Mouse (Mus musculus) CH12.LX (cell line): Measurements from ENCODE around the gene Tmem229b.

Source experiments
- CHD2 ChIP-seq: IDR thresholded peaks from 2 replicates; pipeline ENCODE4 v1.6.1; 2011; ENCODE audit warnings: low read length, improper control_type of control experiment
- CTCF ChIP-seq, 2 experiments: IDR thresholded peaks in 1 of 2; conservative IDR thresholded peaks in 1 of 2; 2 replicates each; pipeline ENCODE4 v1.5.1; 2011 to 2012; ENCODE audit warnings: low read depth in 2 of 2, low read length in 2 of 2, improper control_type of control experiment in 1 of 2, inconsistent platforms in 1 of 2, mild to moderate bottlenecking in 1 of 2, moderate library complexity in 1 of 2
- EP300 ChIP-seq: IDR thresholded peaks from 2 replicates; pipeline ENCODE4 v1.6.1; 2011; ENCODE audit warnings: low read length, improper control_type of control experiment
- MAFK ChIP-seq: IDR thresholded peaks from 2 replicates; pipeline ENCODE4 v1.6.1; 2011; ENCODE audit warnings: low read length, improper control_type of control experiment; ENCODE audit not compliant: insufficient replicate concordance
- MYC ChIP-seq: IDR thresholded peaks from 2 replicates; pipeline ENCODE4 v1.6.1; 2011; ENCODE audit warnings: low read depth, mild to moderate bottlenecking, improper control_type of control experiment, low read length
- POLR2A ChIP-seq: IDR thresholded peaks from 2 replicates; pipeline ENCODE4 v1.6.1; 2011; ENCODE audit warnings: low read depth, mild to moderate bottlenecking, improper control_type of control experiment, low read length
- SIN3A ChIP-seq: IDR thresholded peaks from 2 replicates; pipeline ENCODE4 v1.6.1; 2012; ENCODE audit warnings: low read length, improper control_type of control experiment, inconsistent platforms
- SMC3 ChIP-seq: IDR thresholded peaks from 2 replicates; pipeline ENCODE4 v1.6.1; 2011; ENCODE audit warnings: low read depth, low read length, improper control_type of control experiment
- ZKSCAN1 ChIP-seq: IDR thresholded peaks from 2 replicates; pipeline ENCODE4 v1.6.1; 2012; ENCODE audit warnings: low read depth, inconsistent platforms, low read length, improper control_type of control experiment, borderline replicate concordance

DNA sequence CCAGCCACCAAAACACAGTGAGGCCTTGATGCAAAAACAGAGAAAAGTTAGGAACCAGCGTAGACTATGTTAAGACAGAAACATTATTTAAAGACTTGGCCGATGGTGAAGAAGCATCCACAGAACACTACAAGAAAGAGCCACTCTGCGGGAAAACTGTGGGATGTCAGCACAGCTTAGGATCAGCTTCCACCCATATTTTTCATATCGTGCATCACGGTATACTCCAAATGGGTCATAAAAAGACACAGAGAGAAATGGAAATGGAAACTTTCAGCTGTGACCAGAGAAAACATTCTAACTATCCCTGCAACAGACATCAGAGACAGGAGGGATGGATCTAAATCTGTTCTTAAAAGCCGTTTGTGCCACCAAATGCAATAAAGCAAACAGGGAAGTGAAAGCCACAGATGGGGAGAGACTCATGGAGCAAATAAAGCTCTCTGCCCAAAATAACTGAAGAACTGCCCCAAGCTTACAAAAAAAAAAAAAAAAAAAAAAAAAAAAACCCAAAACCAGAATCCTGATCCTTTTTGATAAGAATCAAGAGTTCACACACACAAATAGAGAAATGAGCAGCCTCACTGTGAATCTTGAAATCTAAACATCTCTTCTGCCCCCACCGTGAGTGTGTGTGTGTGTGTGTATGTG, 83.8 kb downstream of the Tmem229b start:
- TF ChIP-seq CTCF (conservative IDR thresholded peaks at IDR 0.05 in 1 of 2, IDR thresholded peaks at IDR 0.05 in 1 of 2; ENCODE audit: low read depth in 2 of 2, low read length in 2 of 2) (no peak), MAFK (0 out of 2 replicates have a peak, but pooled peaks have one; percentile 50), POLR2A (no peak), CHD2 (no peak; the same call in 1 of the 2 replicates), EP300 (peak; percentile 97), ZKSCAN1 (no peak; the same call in 1 of the 2 replicates), SMC3 (no peak), SIN3A (no peak; the same call in 1 of the 2 replicates), MYC (0 out of 2 replicates have a peak, but pooled peaks have one; percentile 33)
